Mouse (Mus musculus) forebrain, postnatal 0 days (tissue): ENCODE data around the gene Atp8a2. TPM values are rescaled to one million over a fixed set of nuclear protein-coding genes. Genes with fewer than 3 reads are reported as not detected.

Source experiments
- ATAC-seq: fragments of 200-750 bp; cut with Nextera tagmentation; 2 replicates; pipeline ENCODE4 v1.8.0; 2017; ENCODE audit warnings: mild to moderate bottlenecking, moderate library complexity
- DNase-seq: peaks from one replicate; pipeline ENCODE4 v3.0.0-alpha.2; 2015
- H3K27ac ChIP-seq: fragments of 300-500 bp; sonication (generic); 2 replicates; pipeline ENCODE4 v1.5.1; 2014; ENCODE audit warnings: low read depth, mild to moderate bottlenecking, antibody characterized with exemption, low read length, moderate library complexity, mixed read lengths
- H3K27me3 ChIP-seq: fragments of 300-500 bp; sonication (generic); 2 replicates; pipeline ENCODE4 v1.6.1; 2014; ENCODE audit warnings: mild to moderate bottlenecking, low read length, mixed read lengths; ENCODE audit not compliant: insufficient read depth
- H3K36me3 ChIP-seq: fragments of 300-500 bp; sonication (generic); 2 replicates; pipeline ENCODE4 v1.6.1; 2014; ENCODE audit warnings: mild to moderate bottlenecking, moderate library complexity; ENCODE audit not compliant: insufficient read depth
- H3K4me1 ChIP-seq: fragments of 300-500 bp; sonication (generic); 2 replicates; pipeline ENCODE4 v1.6.1; 2014; ENCODE audit warnings: antibody characterized with exemption; ENCODE audit not compliant: insufficient read depth
- H3K4me2 ChIP-seq: fragments of 300-500 bp; sonication (generic); 2 replicates; pipeline ENCODE4 v1.6.1; 2014; ENCODE audit warnings: low read depth, mild to moderate bottlenecking, moderate library complexity
- H3K4me3 ChIP-seq: fragments of 300-500 bp; sonication (generic); 2 replicates; pipeline ENCODE4 v1.5.1; 2014; ENCODE audit warnings: low read depth, low read length, mixed read lengths
- H3K9ac ChIP-seq: fragments of 300-500 bp; sonication (generic); 2 replicates; pipeline ENCODE4 v1.6.1; 2014; ENCODE audit warnings: mild to moderate bottlenecking
- H3K9me3 ChIP-seq: fragments of 300-500 bp; sonication (generic); 2 replicates; pipeline ENCODE4 v1.6.1; 2016; ENCODE audit warnings: low read length
- CTCF ChIP-seq: sonication (generic); IDR thresholded peaks from 2 replicates; pipeline ENCODE4 v1.5.1; 2016; ENCODE audit warnings: antibody characterized with exemption, control low read depth, low read depth
- WGBS: fragments of 180-500 bp; shearing (Covaris S2); extraction: QIAGEN DNeasy Blood & Tissue Kit; methylation state at CpG from one replicate; pipeline ENCODE4 v1.1.7; 2014; 5-methylcytosine and 5-hydroxymethylcytosine counted together
- polyA plus RNA-seq: library from polyadenylated mRNA; unstranded; fragments of >200 nt; fragmentation: Nextera tagmentation; extraction: Ambion mirVana; gene quantifications from 2 replicates; pipeline ENCODE4 v1.2.1, GENCODE M21; 2015
- total RNA-seq: library from RNA; depleted of rRNA; stranded (reverse); fragments of >200 nt; gene quantifications from 2 replicates; pipeline ENCODE4 v1.2.3, GENCODE M21; 2014

Gene Atp8a2
- total and polyA plus RNA-seq, 2 experiments from 2014 or later, result 33.6 to 38.0 TPM

GRCm38 (mm10) chr14:59607021-59607420 is 590.0 kb downstream of the Atp8a2 start:
- no peak for ATAC-seq
- 60% methylated on average over 3 of the region's 3 CpGs for WGBS
- Histone ChIP-seq H3K4me2 (no peak overlapping the region), H3K9me3 (no peaks in the 10 kb centered on the region), H3K4me3 (no peak overlapping the region), H3K36me3 (no peaks in the 10 kb centered on the region), H3K27ac (no peak overlapping the region), H3K4me1 (no peaks in the 10 kb centered on the region), H3K27me3 (no peaks in the 10 kb centered on the region), H3K9ac (no peak overlapping the region)
- no peak for TF ChIP-seq CTCF
- DNase-seq, result no peak

DNA sequence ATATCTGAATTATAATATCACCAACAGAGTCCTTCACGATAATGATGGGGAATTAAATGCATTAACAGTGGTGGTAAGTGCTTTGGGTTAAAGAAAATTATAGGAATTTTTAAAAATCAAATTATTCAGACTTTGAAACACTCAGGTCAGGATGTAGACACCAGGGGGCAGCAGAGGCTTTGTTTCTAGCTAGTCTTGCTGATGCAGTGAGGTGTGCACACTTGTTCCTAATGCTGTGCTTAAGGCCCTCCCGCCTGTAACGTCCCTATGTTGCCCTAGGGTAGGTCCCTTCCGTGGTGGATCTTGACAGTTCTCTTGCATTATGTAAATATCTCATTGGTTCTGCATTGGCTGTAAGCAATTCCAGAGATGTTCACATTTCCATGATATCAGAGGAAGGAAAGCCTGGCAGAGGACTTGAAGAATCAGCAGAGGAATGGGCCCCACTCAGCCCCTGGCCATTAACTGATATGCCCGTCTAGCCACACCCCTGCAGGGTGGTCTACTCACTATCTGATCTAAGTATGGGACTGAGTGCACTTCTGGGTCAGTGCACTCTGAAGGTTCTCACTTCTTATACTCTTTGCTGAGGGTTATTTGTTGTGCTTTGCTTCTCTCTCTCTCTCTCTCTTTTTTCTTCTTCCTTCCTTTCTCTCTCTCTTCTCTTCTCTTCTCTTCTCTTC is 591.2 kb downstream of the Atp8a2 start:
- H3K4me2 ChIP-seq, result no peak overlapping the region
- 18% methylated on average over 5 of the region's 5 CpGs for WGBS
- H3K9me3 ChIP-seq, result no peaks in the 10 kb centered on the region
- DNase-seq (peak; percentile 82), ATAC-seq (peak; percentile 71)
- no peak overlapping the region for H3K9ac ChIP-seq
- no peaks in the 10 kb centered on the region for H3K36me3 ChIP-seq
- peak; percentile 81 for TF ChIP-seq CTCF
- H3K27ac ChIP-seq, result no peak overlapping the region
- H3K27me3 ChIP-seq, result no peaks in the 10 kb centered on the region; the same call in 1 of the 2 replicates
- H3K4me1 ChIP-seq, result no peaks in the 10 kb centered on the region
- no peak overlapping the region for H3K4me3 ChIP-seq

GRCm38 (mm10) chr14:59604002-59604645 is 592.9 kb downstream of the Atp8a2 start:
- Histone ChIP-seq H3K4me2 (no peak overlapping the region), H3K36me3 (no peaks in the 10 kb centered on the region), H3K27ac (no peak overlapping the region), H3K4me1 (no peaks in the 10 kb centered on the region), H3K9me3 (no peaks in the 10 kb centered on the region), H3K9ac (no peak overlapping the region), H3K27me3 (no peaks in the 10 kb centered on the region; the same call in 1 of the 2 replicates), H3K4me3 (no peak overlapping the region)
- 59% methylated on average over 5 of the region's 5 CpGs for WGBS
- peak; percentile 26 for DNase-seq
- no peak for ATAC-seq
- peak; percentile 68 for TF ChIP-seq CTCF

GRCm38 (mm10) chr14:59598260-59598627 is 598.7 kb downstream of the Atp8a2 start:
- H3K27me3 ChIP-seq, result no peaks in the 10 kb centered on the region; the same call in 1 of the 2 replicates
- peak overlapping the region; percentile 84 for H3K27ac ChIP-seq
- peak overlapping the region; percentile 84 for H3K4me2 ChIP-seq
- H3K9ac ChIP-seq, result peak overlapping the region; percentile 86
- H3K4me1 ChIP-seq, result peaks cover 7% of the 10 kb centered on the region
- H3K36me3 ChIP-seq, result 0 out of 2 replicates have a peak, but pooled peaks cover 3% of the 10 kb centered on the region
- DNase-seq (no peak), ATAC-seq (peak; percentile 58)
- peak overlapping the region; percentile 96 for H3K4me3 ChIP-seq
- TF ChIP-seq CTCF, result no peak
- no peaks in the 10 kb centered on the region for H3K9me3 ChIP-seq
- WGBS, result 4% methylated on average over 8 of the region's 8 CpGs

DNA sequence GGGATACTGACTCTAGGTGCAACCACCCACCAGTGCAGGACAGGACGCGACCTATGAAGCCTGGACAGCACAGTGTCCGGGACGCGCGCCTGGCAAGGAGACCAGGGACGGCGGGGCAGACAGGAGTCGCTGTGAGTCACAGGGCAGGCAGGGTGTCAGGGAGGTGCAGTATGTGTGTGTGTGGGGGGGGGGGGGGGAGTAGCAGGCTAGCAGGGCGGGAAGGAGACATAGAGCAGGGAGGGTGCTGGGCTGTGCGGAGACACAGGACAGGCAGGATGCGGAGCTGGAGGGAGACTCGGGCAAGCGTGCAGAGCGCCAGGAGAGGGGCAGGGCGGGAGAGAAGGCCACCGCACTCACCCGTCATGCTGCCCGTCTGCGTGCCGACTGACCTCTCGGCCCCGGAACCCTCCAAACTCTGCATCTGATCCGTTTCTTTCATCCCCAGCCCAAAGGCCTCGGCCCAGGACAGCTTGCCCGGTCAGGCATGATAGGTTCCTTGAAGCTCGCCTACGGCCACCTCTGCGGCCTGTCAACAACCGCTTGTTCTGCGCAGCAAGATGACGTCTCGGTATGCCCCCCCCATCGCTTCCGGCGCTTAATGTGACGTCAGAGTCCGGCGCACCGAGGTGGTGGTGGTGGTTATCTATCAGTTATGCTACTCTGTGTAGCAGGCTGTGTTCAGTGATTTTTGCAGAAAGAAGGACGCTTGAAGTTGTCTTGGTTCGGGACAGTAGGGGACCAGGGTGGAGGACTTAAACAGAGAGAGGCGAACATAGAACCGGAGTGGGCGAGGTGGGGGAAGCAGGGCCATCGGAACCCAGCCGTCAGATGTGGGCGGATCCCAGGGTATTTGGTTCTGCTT is 599.4 kb downstream of the Atp8a2 start, which contains the start of gene Cdadc1:
TSS of gene Cdadc1 (minus strand) at position 562 of the 862 bp plus-strand sequence.
- TF ChIP-seq CTCF, result no peak; the same call in 1 of the 2 replicates
- Histone ChIP-seq H3K4me2 (peak within 1 kb of the TSS; percentile 84), H3K36me3 (0 out of 2 replicates have a peak, but pooled peaks cover 3% of the 10 kb centered on the region), H3K9ac (peak within 1 kb of the TSS; percentile 86), H3K4me3 (peak within 1 kb of the TSS; percentile 96), H3K27me3 (no peaks in the 10 kb centered on the region; the same call in 1 of the 2 replicates), H3K4me1 (peaks cover 7% of the 10 kb centered on the region), H3K27ac (peak within 1 kb of the TSS; percentile 84), H3K9me3 (no peaks in the 10 kb centered on the region)
- ATAC-seq, result peak; percentile 97
- peak; percentile 96 for DNase-seq
- WGBS, result 1% methylated on average over 46 of the region's 48 CpGs

- TF ChIP-seq CTCF, result no peak
- Histone ChIP-seq H3K27me3 (no peaks in the 10 kb centered on the region), H3K4me2 (no peak overlapping the region), H3K9ac (no peak overlapping the region), H3K9me3 (no peaks in the 10 kb centered on the region), H3K4me1 (peaks cover 7% of the 10 kb centered on the region), H3K4me3 (no peak overlapping the region), H3K27ac (no peak overlapping the region), H3K36me3 (peaks cover 13% of the 10 kb centered on the region)
- ATAC-seq, result no peak
- WGBS, result 92% methylated on average over 3 of the region's 3 CpGs
- no peak for DNase-seq
Observed at GRCm38 (mm10) chr14:59594988-59595387, 602.0 kb downstream of the Atp8a2 start.
